12 mouse cellular contexts compared by ENCODE assay signal in the genomic region with DNA sequence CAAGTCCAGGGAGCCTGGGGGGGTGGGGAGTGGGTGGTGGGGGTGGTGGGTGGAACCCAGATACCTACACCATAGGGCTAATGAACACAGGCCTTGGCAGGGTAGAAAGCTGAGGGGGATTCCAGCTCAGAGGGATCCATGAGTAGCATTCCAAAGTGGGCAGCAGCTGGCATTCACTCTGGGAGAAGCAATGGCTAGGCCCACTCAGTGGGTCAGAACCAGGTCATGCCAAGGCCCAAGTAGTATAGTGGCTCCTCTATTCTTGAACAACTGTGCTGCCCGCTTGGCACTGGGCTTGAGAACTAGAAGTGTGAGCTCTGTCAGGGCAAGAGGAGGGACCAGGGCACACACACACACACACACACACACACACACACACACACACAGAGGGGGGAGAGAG. TPM values are rescaled to one million over a fixed set of nuclear protein-coding genes. Genes with fewer than 3 reads are reported as not detected.
DNase-seq lines count a peak whose midpoint lies in the region; ATAC-seq and TF ChIP-seq lines count a peak whose summit lies in the region.
"Had no signal": no experiment of that assay in that cellular context is flagged by ENCODE, and none has a peak within 500 bp of the region (broad histone marks: within the 10 kb centered on the region; RNA-seq: fewer than 3 reads in every experiment).

No protein-coding gene starts in this region.

- TF ChIP-seq CTCF in layer of hippocampus, adult 2 months (conservative IDR thresholded peaks at IDR 0.05): no peak

- no peaks in the 10 kb centered on the region for H3K27me3 ChIP-seq in embryonic facial prominence, embryonic 14.5 days (replicated peaks; ENCODE audit: control insufficient read depth, insufficient read depth, low read length)
- H3K27me3 ChIP-seq in hindbrain, embryonic 10.5 days (ENCODE audit: insufficient read depth, poor library complexity, severe bottlenecking): peaks cover 12% of the 10 kb centered on the region; the same call in 1 of the 2 replicates
- no peaks in the 10 kb centered on the region for H3K27me3 ChIP-seq in liver, embryonic 16.5 days (ENCODE audit: control insufficient read depth, insufficient read depth, low read depth, low read length)

- H3K27ac ChIP-seq in layer of hippocampus, adult 2 months: peak overlapping the region; percentile 96
- H3K27ac ChIP-seq in embryonic facial prominence, embryonic 14.5 days (replicated peaks; ENCODE audit: low read depth, low read length): peak overlapping the region; percentile 58; the same call in 1 of the 2 replicates
- H3K27ac ChIP-seq in hindbrain, embryonic 10.5 days: peak overlapping the region; percentile 74
- peak overlapping the region; percentile 63 for H3K27ac ChIP-seq in liver, embryonic 16.5 days (ENCODE audit: low read length)

- WGBS in embryonic facial prominence, embryonic 14.5 days: 78% methylated on average over 1 of the region's 1 CpGs
- 100% methylated on average over 1 of the region's 1 CpGs for WGBS in hindbrain, embryonic 10.5 days
- WGBS in liver, embryonic 16.5 days (ENCODE audit: insufficient replicate concordance): 80% methylated on average over 1 of the region's 1 CpGs

- no peak overlapping the region for H3K4me3 ChIP-seq in layer of hippocampus, adult 2 months
- no peak overlapping the region for H3K4me3 ChIP-seq in embryonic facial prominence, embryonic 14.5 days (ENCODE audit: low read depth, low read length)
- no peak overlapping the region for H3K4me3 ChIP-seq in hindbrain, embryonic 10.5 days
- no peak overlapping the region for H3K4me3 ChIP-seq in liver, embryonic 16.5 days (ENCODE audit: low read depth, low read length)
- H3K4me3 ChIP-seq: megakaryocyte, embryonic 14.5 days had no signal

- no peak overlapping the region for H3K9ac ChIP-seq in embryonic facial prominence, embryonic 14.5 days (ENCODE audit: low read depth, low read length)
- H3K9ac ChIP-seq in liver, embryonic 16.5 days (ENCODE audit: low read depth, low read length): no peak overlapping the region; the same call in 1 of the 2 replicates

- no peaks in the 10 kb centered on the region for H3K36me3 ChIP-seq in embryonic facial prominence, embryonic 14.5 days (ENCODE audit: control insufficient read depth, insufficient read depth, low read length)
- no peaks in the 10 kb centered on the region for H3K36me3 ChIP-seq in hindbrain, embryonic 10.5 days
- no peaks in the 10 kb centered on the region for H3K36me3 ChIP-seq in liver, embryonic 16.5 days (ENCODE audit: control insufficient read depth, insufficient read depth)

- no peak overlapping the region for H3K4me2 ChIP-seq in embryonic facial prominence, embryonic 14.5 days (ENCODE audit: low read depth, low read length)
- no peak overlapping the region for H3K4me2 ChIP-seq in liver, embryonic 16.5 days (ENCODE audit: low read depth, low read length)

- no peaks in the 10 kb centered on the region for H3K9me3 ChIP-seq in embryonic facial prominence, embryonic 14.5 days (ENCODE audit: control insufficient read depth, low read length)
- no peaks in the 10 kb centered on the region for H3K9me3 ChIP-seq in hindbrain, embryonic 10.5 days
- H3K9me3 ChIP-seq in liver, embryonic 16.5 days (replicated peaks; ENCODE audit: control insufficient read depth, low read length): no peaks in the 10 kb centered on the region
- H3K9me3 ChIP-seq: megakaryocyte, embryonic 14.5 days had no signal

- peak in 1 of 2 experiments; percentile 10 for DNase-seq in layer of hippocampus, adult 2 months (ENCODE audit: low spot score in 2 of 2)
- no peak for DNase-seq in layer of hippocampus, adult 9-11 months
- DNase-seq in embryonic facial prominence, embryonic 14.5 days (ENCODE audit: low spot score): no peak
- DNase-seq in hindbrain, embryonic 10.5 days (ENCODE audit: low spot score): no peak
- DNase-seq in ovary, postnatal 14 days (ENCODE audit: low spot score): no peak
- no peak for DNase-seq in layer of hippocampus, adult 18-20 months (ENCODE audit: low spot score in 2 of 2)
- DNase-seq: right cerebral cortex, adult 18-20 months; thymus, postnatal 4 days had no signal

- H3K4me1 ChIP-seq in embryonic facial prominence, embryonic 14.5 days (ENCODE audit: control insufficient read depth, insufficient read depth, low read length): peaks cover 7% of the 10 kb centered on the region; the same call in 1 of the 2 replicates
- peaks cover 75% of the 10 kb centered on the region for H3K4me1 ChIP-seq in hindbrain, embryonic 10.5 days (replicated peaks)
- H3K4me1 ChIP-seq in liver, embryonic 16.5 days (ENCODE audit: control insufficient read depth, low read depth, low read length): peaks cover 49% of the 10 kb centered on the region

- no peak for ATAC-seq in embryonic facial prominence, embryonic 14.5 days (ENCODE audit: low read depth)
- ATAC-seq in liver, embryonic 16.5 days (ENCODE audit: low read depth): no peak

RNA-seq across cellular contexts. Expression of a gene that starts 10.5 kb away (rescaled TPM):
- 100 to 1,000 TPM; 585 to 600 TPM for total RNA-seq in layer of hippocampus, adult 2 months (2021)
- 5.6 and 6.2 TPM in 2 replicates for polyA plus RNA-seq in embryonic facial prominence, embryonic 14.5 days (2014; fragmentation: Nextera tagmentation; extraction: Ambion mirVana)
- 2.1 and 2.3 TPM in 2 replicates for polyA plus RNA-seq in hindbrain, embryonic 10.5 days (2016; fragmentation: Nextera tagmentation; extraction: Ambion mirVana)
- 0.20 and 0.52 TPM in 2 replicates for polyA plus RNA-seq in liver, embryonic 16.5 days (2015; fragmentation: Nextera tagmentation; extraction: Ambion mirVana)
- total RNA-seq in layer of hippocampus, adult 18-20 months (2021): 100 to 1,000 TPM; 555 to 598 TPM

RNA-seq across cellular contexts. Expression of a gene that starts 20.7 kb away (rescaled TPM):
- 10 to 100 TPM; 67.2 to 69.2 TPM for total RNA-seq in layer of hippocampus, adult 2 months (2021)
- polyA plus RNA-seq in embryonic facial prominence, embryonic 14.5 days (2014; fragmentation: Nextera tagmentation; extraction: Ambion mirVana): 0.06 TPM in 1 of 2 replicates, not detected in the other
- polyA plus RNA-seq in hindbrain, embryonic 10.5 days (2016; fragmentation: Nextera tagmentation; extraction: Ambion mirVana): 0.11 and 0.71 TPM in 2 replicates
- 0.04 and 0.09 TPM in 2 replicates for polyA plus RNA-seq in liver, embryonic 16.5 days (2015; fragmentation: Nextera tagmentation; extraction: Ambion mirVana)
- total RNA-seq in layer of hippocampus, adult 18-20 months (2021): 10 to 100 TPM; 70.6 to 75.4 TPM
- polyA plus RNA-seq: heart, postnatal 0 days had no signal

RNA-seq across cellular contexts. Expression of a gene that starts 32.6 kb away (rescaled TPM):
- total RNA-seq in layer of hippocampus, adult 2 months (2021): 10 to 100 TPM; 83.2 to 91.6 TPM
- polyA plus RNA-seq in embryonic facial prominence, embryonic 14.5 days (2014; fragmentation: Nextera tagmentation; extraction: Ambion mirVana): 0.18 and 0.28 TPM in 2 replicates
- 0.31 and 0.77 TPM in 2 replicates for polyA plus RNA-seq in hindbrain, embryonic 10.5 days (2016; fragmentation: Nextera tagmentation; extraction: Ambion mirVana)
- polyA plus RNA-seq in liver, embryonic 16.5 days (2015; fragmentation: Nextera tagmentation; extraction: Ambion mirVana): 0.07 and 0.09 TPM in 2 replicates
- 10 to 100 TPM; 82.6 to 88.4 TPM for total RNA-seq in layer of hippocampus, adult 18-20 months (2021)
- polyA plus RNA-seq: heart, postnatal 0 days had no signal

RNA-seq across cellular contexts. Expression of a gene that starts 47.0 kb away (rescaled TPM):
- 100 to 1,000 TPM; 255 to 257 TPM for total RNA-seq in layer of hippocampus, adult 2 months (2021)
- 57.2 and 60.4 TPM in 2 replicates for polyA plus RNA-seq in embryonic facial prominence, embryonic 14.5 days (2014; fragmentation: Nextera tagmentation; extraction: Ambion mirVana)
- polyA plus RNA-seq in hindbrain, embryonic 10.5 days (2016; fragmentation: Nextera tagmentation; extraction: Ambion mirVana): 63.5 and 142 TPM in 2 replicates
- polyA plus RNA-seq in liver, embryonic 16.5 days (2015; fragmentation: Nextera tagmentation; extraction: Ambion mirVana): 16.8 and 20.6 TPM in 2 replicates
- total RNA-seq in layer of hippocampus, adult 18-20 months (2021): 100 to 1,000 TPM; 262 to 286 TPM

RNA-seq across cellular contexts. Expression of a gene that starts 50.2 kb away (rescaled TPM):
- not detected for total RNA-seq in layer of hippocampus, adult 2 months (2021)
- polyA plus RNA-seq in embryonic facial prominence, embryonic 14.5 days (2014; fragmentation: Nextera tagmentation; extraction: Ambion mirVana): 0.05 TPM in 1 of 2 replicates, not detected in the other
- polyA plus RNA-seq in hindbrain, embryonic 10.5 days (2016; fragmentation: Nextera tagmentation; extraction: Ambion mirVana): not detected in 2 replicates
- polyA plus RNA-seq in liver, embryonic 16.5 days (2015; fragmentation: Nextera tagmentation; extraction: Ambion mirVana): not detected in 2 replicates
- not detected for total RNA-seq in layer of hippocampus, adult 18-20 months (2021)
- total RNA-seq: layer of hippocampus, postnatal 14 days had no signal
